Mouse (Mus musculus) naive thymus-derived CD4-positive, alpha-beta T cell, adult 2 months (primary cell): ENCODE results near the gene Lrwd1.
"Not testable (repeated sequence)": the region's sequence is repeated elsewhere in the genome, so short reads cannot be mapped to it uniquely, and the experiment has no call there.

ENCODE experiments used
- DNase-seq: peaks from one replicate; pipeline ENCODE4 v3.0.0-alpha.2; 2011; ENCODE audit warnings: low read depth

The Lrwd1 gene

DNA sequence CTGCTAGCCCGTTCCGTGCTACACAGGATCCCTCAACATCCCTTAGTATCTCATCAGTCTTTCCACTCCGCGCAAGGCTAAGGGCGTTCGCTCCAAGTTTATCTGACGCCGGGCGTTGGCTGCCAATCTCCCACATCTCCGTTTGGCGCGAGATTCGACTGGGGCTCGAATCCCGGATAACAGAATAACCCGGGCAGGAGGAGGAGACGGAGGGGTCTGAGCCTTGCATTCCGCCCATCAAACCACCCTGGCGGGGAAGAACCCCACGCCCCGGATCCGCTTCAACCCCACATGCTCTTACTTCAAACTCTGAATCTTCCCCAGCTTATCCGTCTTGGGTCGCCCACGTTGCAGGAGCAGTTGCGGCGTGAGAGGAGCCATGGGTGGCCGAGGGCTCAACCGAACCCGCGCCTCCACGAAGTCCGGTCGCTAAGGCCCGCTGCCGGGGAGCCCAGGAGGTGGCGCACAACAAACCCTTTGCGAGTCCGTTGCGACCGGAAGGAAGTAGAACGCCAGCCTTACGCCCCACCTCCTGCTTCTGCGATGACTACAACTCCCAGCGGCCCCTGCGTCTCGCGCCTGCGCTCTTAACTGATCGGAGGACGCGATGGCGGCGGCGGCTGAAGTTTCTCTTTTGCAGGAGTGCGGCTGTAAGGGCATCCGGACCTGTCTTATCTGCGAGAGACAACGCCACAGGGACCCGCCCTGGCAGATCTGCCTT lies at the start of gene Lrwd1, which contains the start of gene Alkbh4:
TSS of gene Lrwd1 (minus strand) at position 504 of the 721 bp plus-strand sequence.
TSS of gene Alkbh4 (plus strand) at position 576 of the 721 bp plus-strand sequence.
- peak; percentile 98 for DNase-seq

DNA sequence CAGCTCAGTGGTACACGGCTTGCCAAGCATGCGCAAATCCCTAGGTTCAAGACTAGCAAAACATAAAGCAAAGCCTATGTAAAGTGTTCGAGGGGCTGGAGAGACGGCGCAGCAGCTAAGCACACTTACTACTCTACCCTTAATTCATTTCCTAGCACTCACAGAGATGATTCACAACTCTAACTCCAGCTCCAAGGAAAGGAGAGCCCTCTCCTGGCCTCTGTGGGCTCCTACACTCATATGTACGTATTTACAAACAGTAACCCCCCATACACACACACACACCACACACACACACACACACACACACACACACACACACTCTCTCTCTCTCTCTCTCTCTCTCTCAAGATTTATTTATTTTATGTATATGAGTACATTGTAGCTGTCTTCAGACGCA lies 47.9 kb upstream of the Lrwd1 start:
- peak; percentile 32 for DNase-seq

DNA sequence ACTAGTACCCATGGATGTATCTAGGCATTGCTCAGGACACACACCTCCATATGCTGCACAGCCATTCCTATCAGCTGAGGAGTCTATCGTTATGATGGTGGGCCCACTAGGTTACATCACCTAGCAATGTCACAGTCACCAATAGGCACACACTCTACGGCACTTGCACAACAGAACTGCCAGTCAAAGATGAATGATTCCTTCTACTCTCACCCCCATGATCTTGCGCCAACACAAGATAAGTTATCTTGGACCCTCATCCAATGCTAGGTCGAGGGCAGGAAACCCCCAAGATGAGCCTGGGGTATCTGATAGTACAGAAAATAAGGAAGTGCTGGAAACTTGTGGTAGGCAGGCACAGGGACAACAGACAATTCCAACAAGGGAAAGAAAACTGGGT lies 47.0 kb upstream of the Lrwd1 start:
- no peak for DNase-seq

DNA sequence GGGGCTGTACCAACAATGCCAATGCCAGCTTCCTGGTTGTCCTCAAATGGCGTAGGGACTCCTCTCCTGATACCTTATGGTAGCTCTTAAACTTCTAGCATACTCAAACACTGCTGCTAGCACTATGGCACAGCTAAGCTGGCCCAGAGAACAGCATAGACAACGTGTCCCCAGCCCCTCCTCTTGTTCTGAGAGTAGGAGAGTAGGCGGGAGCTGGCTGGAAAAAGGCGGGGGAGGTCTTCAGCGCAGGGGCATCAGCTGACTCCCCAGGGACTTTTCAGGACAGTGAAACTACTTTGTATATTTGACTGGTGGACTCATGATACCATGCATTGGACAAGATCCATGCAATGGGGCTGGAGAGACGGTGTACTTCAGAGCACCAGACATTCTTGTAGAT lies 46.2 kb upstream of the Lrwd1 start:
- DNase-seq: no peak

DNA sequence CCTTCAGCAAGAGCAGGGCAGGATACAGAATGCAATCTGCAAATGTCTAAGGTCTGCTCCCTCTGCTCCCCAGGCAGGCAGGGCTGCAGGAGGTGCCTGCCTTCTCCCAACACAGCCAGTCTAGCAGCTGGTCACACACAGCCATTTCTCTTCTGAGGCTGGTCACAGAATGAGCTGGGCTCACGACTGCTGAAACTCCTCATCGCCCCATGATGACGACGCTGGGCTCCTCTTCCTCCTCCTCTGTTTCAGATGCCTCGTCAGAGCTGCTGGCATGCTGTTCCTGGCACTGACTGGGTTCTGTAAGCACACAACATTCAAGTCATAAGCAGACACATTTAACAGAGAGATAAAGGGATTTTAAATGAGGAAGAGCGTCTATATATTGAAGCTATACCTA lies 45.3 kb upstream of the Lrwd1 start:
- DNase-seq: no peak

DNA sequence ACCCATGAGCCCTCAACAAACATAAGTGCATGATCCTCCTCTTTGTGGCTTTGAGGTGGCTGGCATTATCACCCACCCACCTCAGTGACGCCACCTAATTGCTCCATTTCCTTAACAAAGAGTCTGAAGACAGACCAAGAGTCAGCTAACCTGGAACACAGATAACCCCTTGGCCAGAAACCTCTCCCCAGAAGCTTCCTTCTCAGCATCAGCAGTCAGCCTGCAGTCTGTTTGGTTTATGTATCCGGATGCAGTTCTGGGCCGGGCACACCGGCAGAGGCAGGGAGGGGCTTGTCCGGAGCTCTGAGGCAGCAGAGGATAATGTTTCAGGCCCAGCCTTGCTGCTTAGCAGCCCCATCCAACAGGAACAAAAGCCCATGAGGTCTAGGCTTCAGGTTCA lies 43.7 kb upstream of the Lrwd1 start:
- no peak for DNase-seq

DNA sequence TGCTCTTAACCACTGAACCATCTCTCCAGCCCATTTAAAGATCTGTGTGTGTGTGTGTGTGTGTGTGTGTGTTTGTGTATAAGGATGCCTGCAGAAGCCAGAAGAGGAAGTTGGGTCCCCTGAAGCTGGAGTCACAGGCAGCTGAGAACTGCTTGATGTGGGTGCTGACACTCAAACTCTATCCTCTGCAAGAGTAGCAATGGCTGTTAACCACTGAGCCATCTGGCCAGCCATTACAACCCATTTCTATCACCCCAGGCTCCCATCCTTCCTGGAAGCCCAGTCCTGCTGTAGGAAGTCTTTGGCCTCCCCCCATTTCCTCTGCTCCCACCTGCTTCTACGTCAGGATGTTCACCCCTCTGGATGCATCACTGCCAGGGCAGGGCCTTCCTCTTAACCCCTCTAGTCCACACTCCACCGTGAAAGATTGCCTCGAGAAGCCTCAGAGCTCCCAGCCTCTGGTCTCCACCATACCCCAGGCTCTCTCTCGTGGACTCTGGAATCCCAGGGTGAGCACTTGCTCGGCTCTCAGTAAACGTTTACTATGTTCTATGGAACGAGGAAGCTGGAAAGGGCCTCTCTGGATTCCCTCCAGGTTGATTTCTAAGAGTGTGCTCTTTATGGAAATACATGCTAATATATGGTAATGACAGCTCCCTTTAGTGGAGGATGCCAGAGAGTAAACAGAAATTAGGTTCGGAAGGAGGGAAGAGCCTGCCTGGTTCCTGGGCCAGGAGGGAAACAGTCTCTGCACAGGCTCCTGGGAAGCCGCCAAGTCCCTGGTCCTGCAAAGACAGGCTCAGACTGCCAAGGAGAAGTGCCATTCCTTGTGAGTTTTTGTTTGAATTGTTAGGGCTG lies 38.0 kb upstream of the Lrwd1 start:
- DNase-seq: peak; percentile 70

DNA sequence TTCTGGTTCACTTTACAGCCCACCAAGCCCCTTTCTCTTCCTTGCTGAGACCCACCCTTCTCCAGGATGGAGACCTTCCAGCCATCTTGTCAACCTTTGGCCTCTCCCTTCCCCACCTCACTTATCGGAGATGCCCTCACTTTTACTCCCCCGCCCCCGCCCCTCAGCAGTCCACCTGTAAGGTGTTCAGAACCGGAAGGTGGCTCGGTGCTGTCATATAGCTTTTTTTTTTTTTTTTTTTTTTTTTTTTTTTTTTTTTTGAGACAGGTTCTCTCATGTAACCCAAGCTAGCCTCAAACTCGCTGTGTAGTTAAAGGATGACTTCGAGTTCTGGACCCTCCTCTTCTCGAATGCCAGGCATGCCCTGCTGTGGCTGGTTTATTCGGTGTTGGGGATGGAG lies 37.1 kb upstream of the Lrwd1 start:
- no peak for DNase-seq

DNA sequence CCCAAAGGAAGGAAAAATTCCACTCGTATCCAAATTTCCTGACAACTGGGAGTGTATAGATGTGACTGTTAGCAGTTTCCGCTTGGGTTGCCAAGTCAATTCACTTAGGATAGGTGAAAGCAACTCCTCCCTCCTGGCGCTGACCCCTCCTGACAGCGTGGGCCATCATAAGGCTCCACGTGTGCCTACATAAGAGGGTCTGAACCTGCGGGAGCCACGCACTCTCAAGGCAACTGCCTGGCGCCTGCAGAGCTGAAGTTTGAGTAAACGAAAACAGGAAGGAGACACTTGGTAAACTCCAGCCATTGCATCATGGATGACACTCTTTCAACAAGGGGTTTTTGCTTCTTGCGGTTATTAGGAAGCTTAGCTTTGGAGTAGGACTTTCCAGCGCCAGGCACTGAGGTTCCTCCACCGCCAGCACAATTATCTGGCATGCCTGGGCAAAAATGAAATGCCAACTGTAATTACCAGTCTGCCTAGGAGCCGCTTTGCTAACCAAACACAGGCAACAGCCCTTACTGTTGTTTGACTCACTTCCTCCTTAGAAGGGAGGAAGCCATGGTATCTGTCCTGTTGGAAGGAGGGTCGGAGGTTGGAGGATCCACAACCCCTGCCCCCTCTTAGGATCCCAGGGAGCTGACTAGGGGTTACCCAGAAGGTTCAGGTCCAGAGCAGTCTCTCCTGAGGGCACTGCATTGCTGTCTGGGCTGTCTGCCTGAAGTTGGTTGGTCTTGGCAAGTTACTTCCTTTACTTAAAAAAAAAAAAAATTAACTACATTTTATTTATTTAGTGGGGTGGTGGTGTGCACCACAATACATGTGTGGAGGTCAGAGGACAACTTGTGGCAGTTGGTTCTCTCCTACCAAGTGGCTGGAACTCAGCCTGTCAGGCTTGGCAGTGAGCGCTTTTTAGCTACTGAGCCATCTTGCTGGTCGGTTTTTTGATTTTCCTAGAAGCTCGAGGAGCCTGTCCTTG lies 35.8 kb upstream of the Lrwd1 start:
- peak; percentile 69 for DNase-seq

DNA sequence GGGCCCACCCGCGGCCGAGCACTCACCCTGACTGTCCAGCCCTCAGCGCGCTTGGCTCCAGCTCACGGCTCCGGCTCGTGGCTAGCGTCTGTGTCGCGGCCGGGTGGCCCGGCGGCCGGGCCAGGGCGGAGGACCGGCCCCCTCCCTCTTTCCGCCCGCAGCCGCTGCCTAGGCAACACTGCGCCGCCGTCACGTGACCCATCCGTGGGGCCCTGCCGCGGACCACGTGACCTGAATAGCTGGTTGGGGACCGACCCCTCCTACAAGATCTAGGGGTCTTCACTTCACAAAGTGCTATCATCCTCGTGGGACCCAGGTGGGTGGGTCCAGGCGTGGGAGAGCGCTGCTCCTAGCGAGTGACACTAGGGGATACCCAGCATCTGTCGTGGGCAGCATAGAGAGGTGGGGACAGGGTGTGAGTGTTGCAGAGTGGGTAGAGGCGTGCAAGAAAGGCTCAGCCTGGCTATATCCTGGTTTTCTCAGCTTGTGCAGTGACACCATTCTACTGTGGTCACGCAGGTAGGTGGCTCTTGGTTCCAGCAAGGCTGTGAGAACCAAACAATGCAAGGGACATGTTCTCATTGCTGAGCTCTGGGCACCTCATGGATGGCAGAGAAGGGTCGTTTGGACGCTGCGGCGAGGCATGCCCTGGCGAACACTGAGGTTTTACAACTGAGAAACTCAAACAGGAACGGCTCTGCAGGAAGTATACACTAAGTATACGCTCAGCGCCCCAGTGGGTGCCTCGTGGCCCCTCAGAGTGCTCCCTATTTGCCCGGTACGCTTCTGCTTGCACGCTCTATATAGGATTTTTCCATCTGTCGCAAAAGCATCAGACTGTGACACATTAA lies 34.9 kb upstream of the Lrwd1 start, which contains the start of gene Orai2:
TSS of gene Orai2 (minus strand) at position 202 of the 851 bp plus-strand sequence.
- DNase-seq: peak; percentile 84

DNA sequence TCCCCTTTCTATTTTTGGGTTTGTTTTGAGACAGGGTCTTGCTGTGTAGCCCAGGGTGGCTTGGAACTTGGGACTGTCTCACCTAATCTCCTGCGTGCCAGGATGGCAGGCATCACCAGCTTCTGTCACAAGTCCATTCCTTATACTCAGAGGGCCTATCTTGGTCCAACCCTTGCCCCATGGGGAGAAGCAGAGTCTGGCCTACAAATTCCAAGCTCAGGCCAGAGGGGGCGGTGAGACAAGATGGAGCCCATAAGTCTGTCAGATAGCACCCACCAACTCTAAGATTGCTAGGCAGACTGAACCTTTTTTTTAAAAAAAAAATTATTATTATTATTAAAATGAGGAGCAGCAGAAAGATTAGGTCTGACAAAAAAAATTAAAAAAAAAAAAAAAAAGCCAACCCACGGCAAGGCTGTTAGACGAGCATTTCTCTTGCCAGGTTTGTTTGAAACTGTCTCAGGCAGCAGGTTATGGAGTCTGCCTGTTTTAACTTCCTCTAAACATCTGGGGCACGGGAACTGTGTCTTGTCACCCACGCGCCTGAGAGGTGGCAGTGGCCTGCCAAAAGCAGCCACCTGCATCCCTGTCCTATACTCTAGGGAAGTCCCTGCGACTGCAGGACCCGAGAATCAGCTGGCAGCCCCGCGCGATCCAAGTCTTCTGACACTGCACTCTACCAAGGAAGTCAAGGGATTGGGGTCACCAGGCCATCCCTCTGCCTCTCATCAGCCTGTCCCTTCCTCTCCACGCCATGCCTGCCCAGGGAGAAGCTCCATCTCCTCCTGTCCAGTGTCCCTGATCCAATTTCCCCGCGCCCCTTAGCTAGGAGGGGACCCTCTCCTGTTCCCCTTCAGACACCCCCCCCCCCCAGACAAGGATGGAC lies 34.0 kb upstream of the Lrwd1 start:
- peak; percentile 56 for DNase-seq

DNA sequence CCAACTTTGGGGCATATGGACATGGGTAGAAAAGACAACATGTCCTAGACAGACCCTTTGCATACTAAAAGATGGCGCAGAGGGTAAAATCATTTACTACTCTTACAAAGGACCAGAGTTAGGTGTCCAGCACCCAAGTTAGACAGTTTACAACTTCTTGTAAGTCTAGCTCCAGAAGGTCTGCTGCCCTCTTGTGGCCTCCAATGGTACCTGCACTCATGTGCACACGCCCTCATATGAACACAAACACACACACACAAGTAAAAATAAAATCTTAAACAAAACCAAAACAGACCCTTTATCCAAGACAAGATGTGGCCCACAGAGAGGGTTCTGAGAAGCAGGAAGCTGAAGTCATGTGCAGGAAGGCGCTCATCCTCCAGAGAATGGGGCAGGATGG lies 32.2 kb upstream of the Lrwd1 start:
- DNase-seq: peak; percentile 47

DNA sequence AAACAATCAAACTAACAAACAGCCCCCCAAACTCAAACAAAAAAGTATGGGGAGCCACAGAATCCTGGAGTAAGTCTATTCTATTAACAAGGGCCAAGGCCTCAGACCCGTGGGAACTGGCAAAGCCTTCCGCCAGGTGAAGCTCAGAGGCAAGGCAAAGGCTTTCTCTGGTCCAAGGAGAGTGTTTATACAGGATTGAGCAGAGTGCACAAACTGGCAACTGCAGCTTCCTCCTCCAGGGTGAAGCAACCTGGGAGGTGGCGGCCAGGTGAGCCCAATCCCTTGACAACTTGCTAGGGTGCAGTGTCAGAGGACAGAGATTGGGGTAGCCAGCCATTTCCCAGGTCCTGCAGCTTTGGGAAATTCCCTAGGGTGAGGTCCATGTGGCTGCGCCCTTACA lies 31.4 kb upstream of the Lrwd1 start:
- DNase-seq: no peak

DNA sequence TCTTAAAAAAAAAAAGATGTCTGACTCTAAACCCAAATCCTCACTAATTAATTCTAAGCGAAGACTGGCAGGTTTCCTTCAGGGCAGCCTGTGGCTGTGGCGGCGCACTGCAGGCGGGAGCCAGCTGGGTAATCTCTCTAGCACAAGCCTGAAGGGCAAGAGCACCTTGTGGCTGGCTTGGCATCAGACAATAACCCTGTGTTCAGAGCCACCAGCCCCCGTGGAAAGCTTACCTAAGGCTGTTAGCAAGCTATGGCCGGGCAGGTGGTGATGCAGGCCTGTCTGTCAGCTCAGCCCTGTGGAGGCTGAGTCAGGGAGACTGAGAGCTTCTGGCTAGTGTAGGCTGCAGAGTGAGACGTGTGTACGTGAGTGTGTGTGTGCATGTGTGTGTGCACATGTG lies 29.4 kb upstream of the Lrwd1 start:
- DNase-seq: no peak

DNA sequence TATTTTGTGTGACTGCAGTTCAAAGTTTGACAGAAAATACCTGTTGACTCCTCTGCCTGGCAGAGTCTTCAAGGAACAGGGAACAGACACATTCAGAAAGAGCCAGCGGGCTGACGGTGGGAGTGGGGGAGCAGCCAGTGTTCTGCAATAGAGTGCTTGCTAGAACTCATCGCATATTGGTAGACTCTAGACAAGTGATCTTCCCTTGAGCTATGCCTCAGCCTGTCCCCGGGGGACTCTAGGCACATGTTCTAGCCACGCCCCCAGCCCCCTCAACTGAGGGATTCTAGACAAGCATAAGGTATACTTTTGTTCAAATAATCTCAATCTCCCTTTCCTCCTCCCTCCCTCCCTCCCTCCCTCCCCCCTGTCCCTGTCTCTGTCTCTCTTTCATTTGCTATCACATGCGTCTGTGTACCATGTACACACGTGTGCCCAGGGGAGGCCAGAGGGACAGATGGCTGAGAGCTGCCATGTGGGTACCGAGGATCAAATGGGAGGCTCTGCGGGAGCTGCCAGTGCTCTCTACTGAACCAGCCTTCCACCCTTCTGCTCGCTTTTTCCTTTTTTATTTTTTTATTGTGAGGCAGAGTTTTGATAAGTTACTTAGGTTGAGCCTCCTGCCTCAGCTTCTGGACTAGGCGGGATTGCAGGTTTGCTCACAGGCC lies 28.1 kb upstream of the Lrwd1 start:
- DNase-seq: no peak

DNA sequence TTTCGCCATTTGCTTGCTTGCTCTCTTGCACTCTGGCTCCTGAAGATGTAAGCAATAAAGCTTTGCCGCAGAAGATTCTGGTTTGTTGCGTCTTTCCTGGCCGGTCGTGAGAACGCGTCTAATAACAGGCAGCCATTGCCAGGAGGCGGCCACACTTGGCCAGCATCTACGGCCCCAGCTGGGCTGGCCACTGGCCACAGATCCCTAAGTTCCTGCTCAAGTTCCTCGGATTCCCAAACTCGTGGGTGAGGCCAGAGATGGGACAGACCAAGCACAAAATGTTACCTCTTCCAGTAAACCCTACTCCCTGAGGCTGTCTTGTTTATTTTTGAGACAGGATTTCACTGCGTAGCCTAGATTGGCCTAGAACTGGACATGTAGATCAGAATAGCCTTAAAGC lies 24.2 kb upstream of the Lrwd1 start:
- DNase-seq: not testable (repeated sequence)

DNA sequence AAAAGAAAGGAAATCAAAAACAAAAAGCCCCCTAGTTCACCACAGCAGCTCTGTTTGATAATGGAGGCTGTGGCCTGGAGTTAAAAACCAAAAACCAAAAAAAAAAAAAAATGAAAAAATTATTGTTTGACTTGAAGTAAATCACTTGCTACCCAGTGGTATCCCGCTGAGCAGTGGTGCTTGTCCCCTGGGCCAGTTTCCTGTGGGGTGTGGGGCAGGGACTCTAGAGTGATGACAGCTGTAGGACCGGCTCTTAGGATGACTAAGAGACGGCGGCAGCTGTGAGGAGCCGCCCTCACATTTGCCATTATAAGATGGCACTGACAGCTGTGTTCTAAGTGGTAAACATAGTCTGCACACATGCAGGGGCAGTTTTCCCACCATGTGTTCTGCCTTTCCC lies 19.5 kb upstream of the Lrwd1 start:
- no peak for DNase-seq

DNA sequence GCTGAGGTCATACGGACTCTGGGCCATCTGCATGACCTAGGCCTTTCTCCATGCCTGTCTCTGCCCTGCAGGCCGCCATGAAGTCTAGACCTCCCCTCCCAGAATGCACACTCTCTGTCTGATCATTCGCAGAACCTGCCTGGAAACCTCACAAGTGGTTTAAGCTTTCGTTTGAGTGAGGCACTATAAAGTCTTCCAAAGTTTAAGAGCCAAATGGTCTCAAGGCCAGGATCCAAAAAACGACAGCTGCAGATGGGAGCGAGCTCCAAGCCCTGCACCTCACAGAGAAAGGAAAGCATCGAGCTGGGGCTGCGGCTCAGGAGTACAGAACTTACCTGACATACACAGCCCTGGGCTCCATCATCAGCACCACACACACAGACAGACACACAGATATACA lies 16.5 kb upstream of the Lrwd1 start:
- no peak for DNase-seq

DNA sequence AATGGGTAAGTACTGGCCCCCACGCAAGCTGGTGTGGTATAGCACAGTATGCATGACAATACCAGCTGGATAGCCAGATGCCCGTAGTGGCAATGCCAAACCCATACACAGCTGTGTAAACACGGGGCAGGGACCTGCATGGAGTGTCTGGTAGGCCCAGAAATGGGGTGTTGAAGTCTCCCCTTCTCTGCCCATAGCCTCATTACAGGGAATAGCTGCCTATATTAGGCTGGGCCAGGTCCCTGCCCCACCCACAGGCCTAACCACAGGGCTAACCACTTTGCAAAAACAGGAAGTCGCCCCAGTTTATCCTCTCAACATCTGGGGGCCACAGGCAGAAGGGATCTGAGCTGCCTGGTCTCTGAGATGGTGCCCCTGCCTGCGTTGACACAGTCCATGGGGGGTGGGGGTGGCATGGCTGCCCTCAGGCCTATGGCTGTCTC lies 13.3 kb upstream of the Lrwd1 start:
- peak; percentile 55 for DNase-seq
